Mouse (Mus musculus) effector memory CD4-positive, alpha-beta T cell, adult 5 months (primary cell): ENCODE results near the gene Stk31. TPM values are rescaled to one million over a fixed set of nuclear protein-coding genes. Genes with fewer than 3 reads are reported as not detected.

ENCODE experiments used
- polyA plus RNA-seq: library from polyadenylated mRNA; unstranded; fragments of 100-300 nt; shearing (Covaris generic); gene quantifications from one replicate; pipeline ENCODE4 v1.2.1, GENCODE M21; 2017

The Stk31 gene
- not detected for polyA plus RNA-seq

GRCm38 (mm10) chr6:49395316-49395715, at the start of gene Stk31:
Gene Stk31, plus strand, starts transcription at chr6:49395604.

DNA sequence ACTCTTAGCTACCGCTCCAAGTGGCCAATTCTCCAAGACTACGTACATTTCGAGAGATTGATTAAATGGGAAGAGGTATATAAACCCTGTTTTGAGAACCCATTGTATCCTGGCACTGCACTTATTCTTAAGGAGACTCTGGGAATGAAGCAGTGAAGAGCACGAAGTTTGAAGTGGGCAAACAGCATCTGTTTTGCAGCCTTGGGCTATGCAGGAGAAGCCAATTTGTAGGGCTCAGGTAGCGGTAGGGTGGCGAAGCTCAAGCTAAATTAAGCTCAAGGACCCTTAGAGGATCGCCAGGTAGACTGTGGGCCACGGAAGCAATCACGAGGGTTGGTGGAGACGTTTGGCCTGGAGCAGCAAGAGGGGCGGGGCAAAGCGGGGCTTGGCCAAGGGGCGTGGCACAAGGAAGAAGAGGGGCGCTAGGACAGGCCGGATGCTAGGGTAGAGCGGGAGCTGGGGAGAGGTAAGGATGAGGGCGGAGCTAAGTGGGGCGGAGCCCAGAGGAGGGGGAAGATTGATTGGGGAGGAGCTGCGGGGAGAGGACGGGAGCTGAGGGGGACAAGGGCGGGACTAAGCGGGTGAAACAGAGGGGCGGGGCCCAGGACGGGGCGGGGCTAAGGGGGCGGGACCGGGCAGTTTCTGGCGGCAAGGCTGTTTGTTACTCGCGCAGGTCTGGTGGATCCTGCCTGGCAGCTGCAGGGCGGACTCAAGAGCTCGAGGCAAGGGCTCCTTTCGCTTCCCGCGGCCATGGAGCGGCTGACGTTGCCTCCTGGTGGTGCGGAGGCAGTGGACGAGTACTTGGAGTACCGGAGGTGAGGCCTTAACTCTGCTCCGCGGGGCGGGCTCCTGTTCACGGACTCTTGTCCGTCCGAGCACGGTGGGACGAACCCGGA, 28.0 kb upstream of the Stk31 start, which contains the start of gene Fam221a:
Fam221a (plus strand) TSS at position 581 of the 896 bp plus-strand sequence.

Other genes with a start within 250 kb of the Stk31 start
- gene Igf2bp3, start 180.6 kb upstream of the Stk31 start, polyA plus RNA-seq, result 0.92 TPM
- 108 TPM for gene Tra2a, start 131.6 kb upstream of the Stk31 start, polyA plus RNA-seq
- gene Ccdc126, start 76.3 kb upstream of the Stk31 start, polyA plus RNA-seq, result 11.9 TPM
- 4.8 TPM for gene Fam221a, start 27.9 kb upstream of the Stk31 start, polyA plus RNA-seq